Mouse (Mus musculus) hindbrain, embryonic 11.5 days (tissue): ENCODE data around the gene Impdh1. TPM values are rescaled to one million over a fixed set of nuclear protein-coding genes. Genes with fewer than 3 reads are reported as not detected.

ENCODE experiments used
- ATAC-seq: fragments of 200-750 bp; cut with Nextera tagmentation; 2 replicates; pipeline ENCODE4 v1.8.0; 2017; ENCODE audit warnings: mild to moderate bottlenecking, moderate TSS enrichment, moderate library complexity; ENCODE audit not compliant: low FRiP score
- DNase-seq: peaks from one replicate; pipeline ENCODE4 v3.0.0-alpha.2; 2015; ENCODE audit warnings: low spot score
- H3K27ac ChIP-seq: fragments of 300-500 bp; sonication (generic); 2 replicates; pipeline ENCODE4 v1.5.1; 2014; ENCODE audit warnings: mild to moderate bottlenecking, low read depth, low read length
- H3K27me3 ChIP-seq: fragments of 300-500 bp; sonication (generic); 2 replicates; pipeline ENCODE4 v1.6.1; 2014; ENCODE audit warnings: mild to moderate bottlenecking, low read length, moderate library complexity, mixed read lengths; ENCODE audit not compliant: control insufficient read depth, insufficient read depth
- H3K36me3 ChIP-seq: fragments of 300-500 bp; sonication (generic); 2 replicates; pipeline ENCODE4 v1.6.1; 2014; ENCODE audit warnings: mild to moderate bottlenecking, low read length, moderate library complexity, mixed read lengths; ENCODE audit not compliant: control insufficient read depth, insufficient read depth
- H3K4me1 ChIP-seq: fragments of 300-500 bp; sonication (generic); replicated peaks from 2 replicates; pipeline ENCODE4 v1.6.1; 2014; ENCODE audit warnings: low read length, mixed read lengths; ENCODE audit not compliant: control insufficient read depth, insufficient read depth
- H3K4me2 ChIP-seq: fragments of 300-500 bp; sonication (generic); replicated peaks from 2 replicates; pipeline ENCODE4 v1.6.1; 2014; ENCODE audit warnings: mild to moderate bottlenecking, low read depth, low read length
- H3K4me3 ChIP-seq: fragments of 300-500 bp; sonication (generic); 2 replicates; pipeline ENCODE4 v1.5.1; 2014; ENCODE audit warnings: low read depth, low read length
- H3K9ac ChIP-seq: fragments of 300-500 bp; sonication (generic); 2 replicates; pipeline ENCODE4 v1.6.1; 2014; ENCODE audit warnings: low read depth, low read length
- H3K9me3 ChIP-seq: fragments of 300-500 bp; sonication (generic); 2 replicates; pipeline ENCODE4 v1.6.1; 2016; ENCODE audit warnings: low read length; ENCODE audit not compliant: control insufficient read depth
- WGBS: fragments of 180-500 bp; shearing (Covaris S2); extraction: QIAGEN DNeasy Blood & Tissue Kit; methylation state at CpG from one replicate; pipeline ENCODE4 v1.1.7; 2014; 5-methylcytosine and 5-hydroxymethylcytosine counted together
- polyA plus RNA-seq: library from polyadenylated mRNA; unstranded; fragments of >200 nt; fragmentation: Nextera tagmentation; extraction: Ambion mirVana; gene quantifications from 2 replicates; pipeline ENCODE4 v1.2.1, GENCODE M21; 2014

Gene Impdh1
- polyA plus RNA-seq, 1 experiment from 2014 or later: 34.5 TPM

DNA sequence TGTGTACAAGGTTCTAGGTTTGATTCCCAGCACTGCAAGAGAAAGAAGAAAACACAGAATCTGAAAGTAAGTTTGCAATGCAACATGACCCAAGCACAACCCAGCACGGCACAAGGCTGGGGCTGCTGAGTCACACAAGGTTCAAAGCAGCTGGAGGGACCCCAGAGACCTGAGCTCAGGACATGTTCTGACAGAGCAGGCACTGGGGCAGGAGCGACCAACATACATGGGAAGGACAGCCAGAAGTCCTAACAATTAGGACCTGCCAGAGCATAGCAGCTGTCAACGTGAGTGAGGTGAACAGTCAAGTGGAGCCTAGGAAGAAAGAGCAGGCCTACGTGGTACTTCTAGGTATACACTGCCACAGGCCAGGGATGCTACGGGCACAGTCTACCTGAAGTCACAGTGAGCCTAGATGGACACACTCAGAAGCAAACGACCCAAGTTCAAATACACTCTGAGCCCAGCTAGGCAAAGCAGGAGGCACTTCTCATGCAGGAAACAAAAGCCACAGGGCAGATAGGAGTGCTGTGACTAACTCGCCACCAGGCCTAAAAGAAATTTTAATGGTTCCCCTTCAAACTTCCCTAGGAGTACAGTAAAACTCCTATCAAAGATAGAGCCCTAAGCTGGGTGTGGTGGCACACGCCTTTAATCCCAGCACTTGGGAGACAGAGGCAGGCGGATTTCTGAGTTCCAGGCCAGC, 5.8 kb downstream of the Impdh1 start:
- no peak overlapping the region for H3K9ac ChIP-seq
- no peaks in the 10 kb centered on the region for H3K9me3 ChIP-seq
- H3K4me1 ChIP-seq: peaks cover 12% of the 10 kb centered on the region

DNA sequence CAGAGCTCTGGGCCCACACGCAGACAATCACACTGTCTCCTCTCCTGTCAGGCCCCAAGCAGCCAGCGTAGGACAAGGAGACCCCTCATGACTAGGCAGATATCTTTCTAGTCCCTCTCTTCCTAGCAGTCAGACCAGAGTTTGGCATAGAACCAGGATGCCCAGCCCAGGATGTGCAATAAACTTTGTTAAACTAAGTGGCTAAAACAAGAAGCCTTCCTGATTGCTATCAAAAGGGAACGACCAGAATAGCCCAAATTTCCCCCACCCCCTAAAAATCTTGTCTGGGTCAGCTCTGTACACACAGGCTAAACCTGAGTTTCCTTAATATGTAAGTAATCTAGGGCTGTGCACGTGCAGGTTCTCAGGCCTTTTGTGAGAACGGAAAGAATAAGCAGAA, 8.0 kb downstream of the Impdh1 start:
- Histone ChIP-seq H3K4me1 (peaks cover 5% of the 10 kb centered on the region), H3K27me3 (no peaks in the 10 kb centered on the region), H3K9me3 (no peaks in the 10 kb centered on the region), H3K4me3 (no peak overlapping the region), H3K4me2 (no peak overlapping the region), H3K27ac (no peak overlapping the region), H3K9ac (no peak overlapping the region), H3K36me3 (0 out of 2 replicates have a peak, but pooled peaks cover 5% of the 10 kb centered on the region)
- DNase-seq: no peak
- WGBS: 88% methylated on average over 5 of the region's 5 CpGs
- ATAC-seq: no peak

More for the DNA sequence above, 5.8 kb downstream of the Impdh1 start:
- Histone ChIP-seq H3K36me3 (0 out of 2 replicates have a peak, but pooled peaks cover 5% of the 10 kb centered on the region), H3K27ac (no peak overlapping the region), H3K4me2 (no peak overlapping the region), H3K27me3 (peaks cover 14% of the 10 kb centered on the region), H3K4me3 (no peak overlapping the region)
- 85% methylated on average over 9 of the region's 9 CpGs for WGBS
- DNase-seq (no peak), ATAC-seq (no peak)

DNA sequence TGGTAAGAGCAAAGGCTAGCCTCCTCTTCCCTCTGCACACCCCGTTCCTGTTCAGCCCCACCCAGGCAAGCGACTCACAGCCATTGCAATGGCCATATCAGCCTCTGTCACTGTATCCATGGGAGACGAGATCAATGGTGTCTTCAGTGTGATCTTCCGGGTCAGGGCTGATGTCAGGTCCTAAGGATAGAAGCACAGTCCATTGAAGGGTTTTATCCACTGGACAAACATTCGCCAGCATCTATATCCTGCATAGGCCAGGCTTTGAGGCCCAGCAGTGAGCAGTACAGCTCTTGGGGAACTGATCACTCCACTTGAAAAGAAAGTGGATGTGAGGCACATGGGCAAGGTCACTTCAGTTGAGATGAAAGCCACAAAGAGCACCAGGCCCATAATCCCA, 9.1 kb downstream of the Impdh1 start:
- no peaks in the 10 kb centered on the region for H3K27me3 ChIP-seq
- peaks cover 5% of the 10 kb centered on the region for H3K4me1 ChIP-seq
- no peak overlapping the region for H3K9ac ChIP-seq
- no peak overlapping the region for H3K4me3 ChIP-seq
- 86% methylated on average over 5 of the region's 5 CpGs for WGBS
- H3K27ac ChIP-seq: no peak overlapping the region
- H3K9me3 ChIP-seq: no peaks in the 10 kb centered on the region
- DNase-seq (no peak), ATAC-seq (no peak)
- H3K36me3 ChIP-seq: 0 out of 2 replicates have a peak, but pooled peaks cover 5% of the 10 kb centered on the region
- H3K4me2 ChIP-seq: no peak overlapping the region

DNA sequence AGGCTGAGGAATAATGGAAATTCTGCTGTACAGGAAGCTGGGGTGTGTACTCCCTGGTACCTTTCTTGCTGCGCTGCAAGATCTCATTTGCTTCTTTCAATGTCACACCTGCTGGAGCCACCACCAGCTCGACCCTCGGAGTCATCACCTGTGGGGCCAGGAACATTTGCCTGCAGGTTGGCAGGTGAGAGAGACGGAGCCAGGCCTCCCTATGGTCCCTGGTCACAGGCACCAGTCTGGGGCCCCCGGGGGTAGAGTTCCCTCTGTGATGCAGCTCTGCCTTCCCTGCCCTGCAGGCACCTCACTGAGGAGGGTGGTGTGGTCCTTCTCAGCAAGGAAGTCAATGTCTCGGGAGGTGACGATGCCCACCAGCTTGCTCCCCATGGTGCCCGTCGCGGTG, 10.2 kb downstream of the Impdh1 start:
- WGBS: 91% methylated on average over 10 of the region's 10 CpGs

DNA sequence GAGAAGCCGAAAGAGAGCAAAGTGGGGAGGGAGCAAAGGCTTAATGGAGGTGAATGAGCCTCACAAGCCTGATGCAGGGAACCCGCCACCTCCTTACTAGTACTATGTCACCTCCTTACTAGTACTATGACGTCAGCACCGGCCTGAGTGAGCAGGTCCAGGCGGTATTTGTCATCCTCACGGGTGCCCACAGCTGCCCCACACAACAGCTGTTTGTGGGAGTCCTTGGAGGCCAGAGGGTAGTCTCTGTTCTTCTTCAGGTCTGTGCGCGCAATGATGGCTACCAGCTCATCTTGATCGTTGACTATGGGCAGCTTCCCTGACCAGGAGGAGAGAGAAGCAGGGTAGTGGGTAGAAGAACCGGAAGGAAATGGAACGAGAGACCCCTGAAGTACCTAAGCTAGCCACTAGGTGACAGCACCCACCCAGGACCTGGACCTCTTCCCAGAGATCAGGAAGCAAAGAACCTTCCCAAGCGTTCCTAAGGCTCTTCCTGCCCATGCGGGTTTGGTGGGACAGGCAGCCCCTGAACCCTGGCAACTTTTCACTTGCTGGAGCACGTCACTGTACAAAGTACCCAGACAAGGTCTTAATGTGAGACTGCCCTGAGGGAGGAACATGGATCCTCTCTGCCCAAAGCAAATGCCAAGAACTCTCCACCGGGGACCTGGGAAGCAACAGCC, 11.1 kb downstream of the Impdh1 start:
- no peaks in the 10 kb centered on the region for H3K9me3 ChIP-seq
- no peak overlapping the region for H3K9ac ChIP-seq
- 56% methylated on average over 15 of the region's 15 CpGs for WGBS
- peak; percentile 45; the same call in 1 of the 2 replicates for ATAC-seq
- no peak overlapping the region for H3K27ac ChIP-seq
- H3K4me2 ChIP-seq: no peak overlapping the region
- no peaks in the 10 kb centered on the region for H3K27me3 ChIP-seq
- no peaks in the 10 kb centered on the region for H3K4me1 ChIP-seq
- 0 out of 2 replicates have a peak, but pooled peaks cover 5% of the 10 kb centered on the region for H3K36me3 ChIP-seq
- DNase-seq: peak; percentile 76
- H3K4me3 ChIP-seq: no peak overlapping the region

More for the DNA sequence above, 10.2 kb downstream of the Impdh1 start:
- Histone ChIP-seq H3K36me3 (0 out of 2 replicates have a peak, but pooled peaks cover 5% of the 10 kb centered on the region), H3K9ac (no peak overlapping the region), H3K9me3 (no peaks in the 10 kb centered on the region), H3K4me2 (no peak overlapping the region), H3K27ac (no peak overlapping the region), H3K27me3 (no peaks in the 10 kb centered on the region), H3K4me1 (peaks cover under 1% of the 10 kb centered on the region), H3K4me3 (no peak overlapping the region)
- DNase-seq (no peak), ATAC-seq (no peak)

DNA sequence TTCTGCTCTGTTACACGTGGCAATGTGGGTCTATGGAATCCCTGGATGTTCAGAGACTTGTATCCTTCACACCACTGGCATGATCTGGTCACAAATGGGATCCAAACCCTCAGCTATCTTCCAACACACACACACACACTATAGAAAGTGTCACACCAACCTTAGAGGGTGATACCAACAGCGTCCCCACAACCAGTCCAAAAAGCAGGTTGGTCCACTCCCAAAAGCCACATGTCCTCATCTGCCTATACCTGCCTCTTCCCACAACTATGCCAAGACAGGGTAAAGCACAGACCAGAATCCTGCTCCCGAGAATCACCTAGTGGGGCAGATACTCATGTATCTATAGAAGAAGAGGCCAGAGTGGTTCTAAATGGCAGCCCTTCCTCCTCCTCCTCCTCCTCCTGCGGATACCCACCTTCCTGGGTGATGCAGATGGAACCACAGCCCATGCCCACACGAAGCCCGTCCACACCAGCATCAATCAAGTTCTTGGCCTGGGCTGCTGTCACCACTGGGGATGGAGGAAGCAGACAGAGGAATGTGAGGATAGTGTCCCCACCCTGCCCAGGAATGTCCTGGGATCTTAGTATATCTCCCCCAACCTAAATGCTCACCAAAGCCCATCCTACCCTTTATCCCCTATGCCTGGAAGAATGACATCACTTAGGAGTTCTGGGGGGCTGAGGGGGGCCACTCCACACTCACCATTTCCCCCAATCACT, 12.1 kb downstream of the Impdh1 start:
- Histone ChIP-seq H3K4me1 (no peaks in the 10 kb centered on the region), H3K9ac (no peak overlapping the region)

DNA sequence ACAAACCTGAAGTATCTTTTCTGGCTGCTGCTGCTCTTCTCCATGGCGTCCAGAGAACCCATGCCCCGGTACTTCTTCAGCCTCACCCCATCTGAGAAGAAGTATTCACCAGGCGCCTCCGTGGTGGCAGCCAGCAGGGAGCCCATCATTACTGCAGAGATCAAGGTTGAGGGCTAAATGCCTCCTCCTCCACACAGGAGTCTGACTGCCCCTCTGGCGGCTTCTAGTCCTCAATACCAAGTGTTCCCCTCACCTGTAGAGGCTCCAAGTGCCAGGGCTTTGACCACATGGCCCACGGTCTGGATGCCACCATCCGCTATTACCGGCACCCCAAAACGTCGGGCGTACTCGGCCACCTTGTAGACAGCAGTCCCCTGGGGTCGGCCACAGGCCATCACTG, 13.1 kb downstream of the Impdh1 start:
- Histone ChIP-seq H3K9me3 (no peaks in the 10 kb centered on the region), H3K4me3 (no peak overlapping the region), H3K4me1 (peaks cover 3% of the 10 kb centered on the region; the same call in 1 of the 2 replicates), H3K4me2 (no peak overlapping the region), H3K36me3 (0 out of 2 replicates have a peak, but pooled peaks cover 5% of the 10 kb centered on the region), H3K9ac (no peak overlapping the region), H3K27ac (no peak overlapping the region), H3K27me3 (no peaks in the 10 kb centered on the region; the same call in 1 of the 2 replicates)
- WGBS: 93% methylated on average over 13 of the region's 13 CpGs
- ATAC-seq (no peak), DNase-seq (no peak)

More for the DNA sequence above, 12.1 kb downstream of the Impdh1 start:
- H3K27me3 ChIP-seq: no peaks in the 10 kb centered on the region; the same call in 1 of the 2 replicates
- 0 out of 2 replicates have a peak, but pooled peaks cover 5% of the 10 kb centered on the region for H3K36me3 ChIP-seq
- DNase-seq (no peak), ATAC-seq (no peak)
- WGBS: 88% methylated on average over 6 of the region's 6 CpGs
- no peak overlapping the region for H3K4me2 ChIP-seq
- no peak overlapping the region for H3K4me3 ChIP-seq
- H3K9me3 ChIP-seq: no peaks in the 10 kb centered on the region
- no peak overlapping the region for H3K27ac ChIP-seq

DNA sequence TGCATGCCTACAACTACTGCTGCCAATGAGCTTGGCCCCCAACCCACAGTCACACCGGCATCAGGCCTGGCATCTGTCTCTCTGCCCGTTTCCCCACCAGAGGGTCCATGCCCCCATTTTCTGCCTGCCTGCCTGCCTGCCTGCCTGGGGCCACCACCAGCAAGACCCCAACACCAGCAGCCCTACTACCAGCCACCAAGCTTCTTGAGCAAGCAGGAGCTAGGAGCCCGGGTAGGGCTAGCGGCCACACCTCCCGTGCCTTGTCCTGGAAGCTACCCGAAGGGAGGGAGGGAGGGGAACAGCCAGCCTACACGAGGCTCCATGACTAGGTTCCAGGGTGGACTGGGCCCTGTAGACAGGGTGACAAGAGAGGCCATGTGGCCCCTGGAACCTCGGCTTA, 14.2 kb downstream of the Impdh1 start:
- Histone ChIP-seq H3K4me3 (no peak overlapping the region), H3K4me2 (no peak overlapping the region), H3K27me3 (no peaks in the 10 kb centered on the region; the same call in 1 of the 2 replicates), H3K27ac (no peak overlapping the region), H3K4me1 (peaks cover 3% of the 10 kb centered on the region; the same call in 1 of the 2 replicates), H3K36me3 (0 out of 2 replicates have a peak, but pooled peaks cover 5% of the 10 kb centered on the region), H3K9ac (no peak overlapping the region), H3K9me3 (no peaks in the 10 kb centered on the region)
- WGBS: 83% methylated on average over 6 of the region's 8 CpGs
- DNase-seq (no peak), ATAC-seq (no peak)
